Mouse (Mus musculus) C2C12 (cell line): ENCODE results near the gene Edrf1. TPM values are rescaled to one million over a fixed set of nuclear protein-coding genes. Genes with fewer than 3 reads are reported as not detected.

Experiments used
- H3K27me3 ChIP-seq: one replicate; pipeline ENCODE4 v1.6.1; 2011; ENCODE audit not compliant: control insufficient read depth, insufficient read depth, insufficient read length
- H3K36me3 ChIP-seq: one replicate; pipeline ENCODE4 v1.6.1; 2011; ENCODE audit not compliant: control insufficient read depth, insufficient read depth
- H3K4me3 ChIP-seq: one replicate; pipeline ENCODE4 v1.5.1; 2011; ENCODE audit warnings: mild to moderate bottlenecking, control low read depth; ENCODE audit not compliant: poor library complexity, insufficient read depth, severe bottlenecking
- H3K79me2 ChIP-seq: one replicate; pipeline ENCODE4 v1.6.1; 2011; ENCODE audit not compliant: control insufficient read depth, insufficient read depth
- H3K79me3 ChIP-seq: one replicate; pipeline ENCODE4 v1.6.1; 2011; ENCODE audit warnings: low read depth, control low read depth
- H3ac ChIP-seq: one replicate; pipeline ENCODE3; 2011; ENCODE audit warnings: low read depth; ENCODE audit not compliant: control insufficient read depth, insufficient read length
- CEBPB ChIP-seq: IDR thresholded peaks from one replicate; pipeline ENCODE4 v1.6.1; 2011; ENCODE audit warnings: low read depth, mild to moderate bottlenecking, control low read depth, moderate library complexity
- CTCF ChIP-seq: IDR thresholded peaks from one replicate; pipeline ENCODE4 v1.5.1; 2011; ENCODE audit not compliant: control insufficient read depth, insufficient read depth, insufficient read length
- FOSL1 ChIP-seq: IDR thresholded peaks from one replicate; pipeline ENCODE4 v1.8.0; 2011; ENCODE audit warnings: mild to moderate bottlenecking, low read length; ENCODE audit not compliant: poor library complexity, insufficient read depth, severe bottlenecking
- MAX ChIP-seq: IDR thresholded peaks from one replicate; pipeline ENCODE4 v1.6.1; 2011; ENCODE audit warnings: mild to moderate bottlenecking, control low read depth
- MYOD1 ChIP-seq: IDR thresholded peaks from one replicate; pipeline ENCODE4 v1.6.1; 2011; ENCODE audit warnings: low read depth; ENCODE audit not compliant: control insufficient read depth, insufficient read length
- MYOG ChIP-seq: IDR thresholded peaks from one replicate; pipeline ENCODE4 v1.6.1; 2011; ENCODE audit not compliant: control insufficient read depth, insufficient read length; ENCODE audit errors: extremely low read depth
- USF1 ChIP-seq: IDR thresholded peaks from one replicate; pipeline ENCODE4 v1.6.1; 2011; ENCODE audit warnings: low read depth, mild to moderate bottlenecking, control low read depth, moderate library complexity
- polyA plus RNA-seq: library from polyadenylated mRNA; unstranded; fragments of >200 nt; fragmentation: generic; extraction: Trizol; gene quantifications from one replicate; pipeline ENCODE4 v1.2.1, GENCODE M21; 2012; ENCODE audit warnings: missing spikeins

The Edrf1 gene
- polyA plus RNA-seq, 1 experiment: 4.9 TPM

- Histone ChIP-seq H3K79me2 (no peaks in the 10 kb centered on the region), H3K27me3 (peaks cover 13% of the 10 kb centered on the region), H3ac (no peak overlapping the region), H3K4me3 (no peak overlapping the region), H3K36me3 (no peaks in the 10 kb centered on the region), H3K79me3 (no peaks in the 10 kb centered on the region)
- TF ChIP-seq MAX: no peak
These were observed 32.8 kb upstream of the Edrf1 start for GRCm38 (mm10) chr7:133604427-133605081.

- H3K4me3 ChIP-seq: no peak overlapping the region
- H3ac ChIP-seq: no peak overlapping the region
- no peak for TF ChIP-seq MAX
- no peak for TF ChIP-seq CEBPB
- no peak for TF ChIP-seq USF1
- TF ChIP-seq FOSL1: no peak
- TF ChIP-seq CTCF: no peak
- no peak for TF ChIP-seq MYOG
- TF ChIP-seq MYOD1: no peak
- no peaks in the 10 kb centered on the region for H3K79me2 ChIP-seq
- no peaks in the 10 kb centered on the region for H3K36me3 ChIP-seq
- peaks cover 25% of the 10 kb centered on the region for H3K27me3 ChIP-seq
- no peaks in the 10 kb centered on the region for H3K79me3 ChIP-seq
These were observed 30.0 kb upstream of the Edrf1 start for GRCm38 (mm10) chr7:133607331-133607730.

GRCm38 (mm10) chr7:133607883-133608575, 29.3 kb upstream of the Edrf1 start:
- H3K27me3 ChIP-seq: peaks cover 28% of the 10 kb centered on the region
- H3K79me3 ChIP-seq: no peaks in the 10 kb centered on the region
- no peak overlapping the region for H3K4me3 ChIP-seq
- H3ac ChIP-seq: no peak overlapping the region
- H3K36me3 ChIP-seq: no peaks in the 10 kb centered on the region
- TF ChIP-seq MAX (no peak), CTCF (no peak), FOSL1 (no peak), MYOG (no peak), MYOD1 (no peak), USF1 (no peak), CEBPB (no peak)
- no peaks in the 10 kb centered on the region for H3K79me2 ChIP-seq

- Histone ChIP-seq H3K79me2 (no peaks in the 10 kb centered on the region), H3K79me3 (no peaks in the 10 kb centered on the region), H3K27me3 (peaks cover 28% of the 10 kb centered on the region), H3K4me3 (no peak overlapping the region), H3K36me3 (no peaks in the 10 kb centered on the region), H3ac (no peak overlapping the region)
- TF ChIP-seq FOSL1 (no peak), MYOD1 (no peak), USF1 (no peak), CTCF (no peak), MAX (no peak), CEBPB (no peak), MYOG (no peak)
These were observed 28.6 kb upstream of the Edrf1 start for GRCm38 (mm10) chr7:133608631-133609340.

GRCm38 (mm10) chr7:133609585-133609984, 27.8 kb upstream of the Edrf1 start:
- Histone ChIP-seq H3K4me3 (no peak overlapping the region), H3K79me2 (no peaks in the 10 kb centered on the region), H3K36me3 (no peaks in the 10 kb centered on the region), H3ac (no peak overlapping the region), H3K27me3 (peaks cover 28% of the 10 kb centered on the region), H3K79me3 (no peaks in the 10 kb centered on the region)
- TF ChIP-seq CTCF (no peak), MAX (no peak), MYOD1 (no peak), MYOG (no peak), FOSL1 (no peak), USF1 (no peak), CEBPB (no peak)
